Comparison of ENCODE assay signal across 9 mouse cellular contexts in the genomic region with DNA sequence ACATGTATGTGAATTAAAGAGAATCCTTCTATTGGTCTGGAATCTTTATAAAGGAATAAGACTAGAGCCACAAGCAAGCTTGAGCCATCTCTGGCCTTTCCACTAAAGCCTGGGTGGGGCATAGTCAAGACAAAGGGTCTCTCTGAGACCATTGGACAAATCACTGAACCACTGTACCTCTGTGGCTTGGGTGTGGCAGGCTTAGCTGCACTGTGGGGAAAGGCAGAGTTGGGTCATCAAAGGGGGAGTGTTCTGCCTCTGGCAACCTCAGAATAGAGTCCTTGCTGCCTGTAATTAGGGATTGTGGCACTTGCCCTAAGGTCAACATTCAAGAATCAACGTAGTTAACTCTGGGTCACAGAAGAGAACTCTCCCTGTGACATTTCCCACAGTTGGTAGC. TPM values are rescaled to one million over a fixed set of nuclear protein-coding genes. Genes with fewer than 3 reads are reported as not detected.
DNase-seq lines count a peak whose midpoint lies in the region; ATAC-seq and TF ChIP-seq lines count a peak whose summit lies in the region.
"Had no signal": no experiment of that assay in that cellular context is flagged by ENCODE, and none has a peak within 500 bp of the region (broad histone marks: within the 10 kb centered on the region; RNA-seq: fewer than 3 reads in every experiment).

No protein-coding gene starts in this region.

- TF ChIP-seq EP300 in heart, postnatal 0 days (IDR thresholded peaks at IDR 0.05; ENCODE audit: low read depth), result no peak

- H3K9ac ChIP-seq in heart, postnatal 0 days (replicated peaks; ENCODE audit: low read depth, low read length), result no peak overlapping the region
- no peak overlapping the region for H3K9ac ChIP-seq in heart, embryonic 11.5 days (ENCODE audit: low read depth, low read length)

- H3K4me3 ChIP-seq in heart, postnatal 0 days (ENCODE audit: low read depth, low read length), result no peak overlapping the region
- H3K4me3 ChIP-seq in heart, embryonic 11.5 days (ENCODE audit: low read depth, low read length), result no peak overlapping the region
- no peak overlapping the region for H3K4me3 ChIP-seq in embryonic fibroblast, embryonic 13.5 days (ENCODE audit: insufficient read depth, low read length)

- TF ChIP-seq CTCF in heart, postnatal 0 days (IDR thresholded peaks at IDR 0.05; ENCODE audit: low read depth), result no peak
- no peak for TF ChIP-seq CTCF in embryonic fibroblast, embryonic 13.5 days (IDR thresholded peaks at IDR 0.05; ENCODE audit: borderline replicate concordance, insufficient read depth, low read length)

- H3K36me3 ChIP-seq in heart, postnatal 0 days (replicated peaks; ENCODE audit: control insufficient read depth, insufficient read depth, low read length), result no peaks in the 10 kb centered on the region
- H3K36me3 ChIP-seq in heart, embryonic 11.5 days (ENCODE audit: control insufficient read depth, insufficient read depth, low read length), result no peaks in the 10 kb centered on the region

- no peak for ATAC-seq in heart, postnatal 0 days (ENCODE audit: insufficient read depth, low read depth)
- no peak for ATAC-seq in heart, embryonic 11.5 days (replicated peaks; ENCODE audit: insufficient number of reproducible peaks, low FRiP score, low TSS enrichment)
- peak; percentile 35 for ATAC-seq in megakaryocyte, adult 5-6 weeks (ENCODE audit: poor library complexity, severe bottlenecking)

- TF ChIP-seq POLR2A in embryonic fibroblast, embryonic 13.5 days (IDR thresholded peaks at IDR 0.05; ENCODE audit: low read depth, low read length), result no peak

- no peak overlapping the region for H3K4me2 ChIP-seq in heart, postnatal 0 days (ENCODE audit: low read depth, low read length)
- no peak overlapping the region for H3K4me2 ChIP-seq in heart, embryonic 11.5 days

- no peak for DNase-seq in heart, postnatal 0 days (ENCODE audit: low spot score)
- DNase-seq in ES-CJ7 (ENCODE audit: low read depth, low spot score), result peak; percentile 84
- no peak for DNase-seq in right cerebral cortex, postnatal 14 days
- no peak for DNase-seq in right cerebral cortex, postnatal 36 days (ENCODE audit: low spot score in 2 of 2)
- DNase-seq in ovary, postnatal 36 days (ENCODE audit: low spot score), result no peak

- H3K4me1 ChIP-seq in heart, postnatal 0 days (ENCODE audit: control insufficient read depth, insufficient read depth), result peaks cover 15% of the 10 kb centered on the region
- peaks cover 9% of the 10 kb centered on the region for H3K4me1 ChIP-seq in heart, embryonic 11.5 days (ENCODE audit: control insufficient read depth, insufficient read depth, low read length)
- peaks cover 17% of the 10 kb centered on the region for H3K4me1 ChIP-seq in embryonic fibroblast, embryonic 13.5 days (ENCODE audit: control insufficient read depth, insufficient read depth, low read length)

- WGBS in heart, postnatal 0 days, result 73% methylated on average over 1 of the region's 1 CpGs
- WGBS in heart, embryonic 11.5 days (ENCODE audit: insufficient replicate concordance), result 40% methylated on average over 1 of the region's 1 CpGs

- H3K27me3 ChIP-seq in heart, postnatal 0 days (ENCODE audit: control insufficient read depth, insufficient read depth, low read length), result no peaks in the 10 kb centered on the region
- H3K27me3 ChIP-seq in heart, embryonic 11.5 days (ENCODE audit: control insufficient read depth, insufficient read depth, low read length), result no peaks in the 10 kb centered on the region

- H3K9me3 ChIP-seq in heart, postnatal 0 days (replicated peaks; ENCODE audit: control insufficient read depth, low read length), result no peaks in the 10 kb centered on the region
- H3K9me3 ChIP-seq in heart, embryonic 11.5 days (replicated peaks; ENCODE audit: control insufficient read depth, low read length), result no peaks in the 10 kb centered on the region

- 0 out of 2 replicates have a peak overlapping the region, but pooled peaks have one; percentile 83 for H3K27ac ChIP-seq in heart, postnatal 0 days (ENCODE audit: low read depth)
- no peak overlapping the region for H3K27ac ChIP-seq in heart, embryonic 11.5 days (ENCODE audit: low read depth, low read length)
- peak overlapping the region; percentile 87; the same call in 1 of the 2 replicates for H3K27ac ChIP-seq in embryonic fibroblast, embryonic 13.5 days (ENCODE audit: insufficient read depth, low read length)

RNA-seq across cellular contexts. Expression of a gene that starts 18.2 kb away (rescaled TPM):
- total RNA-seq in heart, postnatal 0 days (2014; rRNA removed; ENCODE audit: low replicate concordance), result 6.2 and 9.8 TPM in 2 replicates
- polyA plus RNA-seq in heart, postnatal 0 days (2015; fragmentation: Nextera tagmentation; extraction: Ambion mirVana), result 0.66 and 1.2 TPM in 2 replicates
- polyA plus RNA-seq in heart, embryonic 11.5 days (2014; fragmentation: Nextera tagmentation; extraction: Ambion mirVana), result 2.1 and 2.2 TPM in 2 replicates
- polyA plus RNA-seq in embryonic fibroblast, embryonic 13.5 days (2011; ENCODE audit: insufficient read length, low read depth, missing spikeins), result 80.0 and 94.1 TPM in 2 replicates
- total RNA-seq in megakaryocyte, adult 5-6 weeks (2015), result 0.54 and 0.64 TPM in 2 replicates
- 0.18 and 0.98 TPM in 2 replicates for total RNA-seq in megakaryocyte, adult 5-6 weeks (2017)

RNA-seq across cellular contexts. Expression of a gene that starts 56.6 kb away (rescaled TPM):
- 10.8 and 37.4 TPM in 2 replicates for total RNA-seq in heart, postnatal 0 days (2014; rRNA removed; ENCODE audit: low replicate concordance)
- 30.8 and 38.2 TPM in 2 replicates for polyA plus RNA-seq in heart, postnatal 0 days (2015; fragmentation: Nextera tagmentation; extraction: Ambion mirVana)
- 0.11 and 0.18 TPM in 2 replicates for polyA plus RNA-seq in heart, embryonic 11.5 days (2014; fragmentation: Nextera tagmentation; extraction: Ambion mirVana)
- polyA plus RNA-seq in embryonic fibroblast, embryonic 13.5 days (2011; ENCODE audit: insufficient read length, low read depth, missing spikeins), result 0.35 and 0.72 TPM in 2 replicates
- 0.40 TPM in 1 of 2 replicates, not detected in the other for total RNA-seq in megakaryocyte, adult 5-6 weeks (2015)
- 0.12 TPM in 1 of 2 replicates, not detected in the other for total RNA-seq in megakaryocyte, adult 5-6 weeks (2017)
- polyA plus RNA-seq: limb, embryonic 11.5 days had no signal

Comparison
In these comparisons a context has a peak if more than half of its experiments do, and no peak if none do; other contexts are left out.
1. RNA of a gene that starts 56.6 kb away (polyA plus RNA-seq): 30.8 to 38.2 TPM in heart, postnatal 0 days; 0.35 to 0.72 TPM in embryonic fibroblast, embryonic 13.5 days and 0.11 to 0.18 TPM in heart, embryonic 11.5 days; every median in the first group is over 10 times any median in the second.
2. RNA of a gene that starts 18.2 kb away (polyA plus RNA-seq): 80.0 to 94.1 TPM in embryonic fibroblast, embryonic 13.5 days; 2.1 to 2.2 TPM in heart, embryonic 11.5 days and 0.66 to 1.2 TPM in heart, postnatal 0 days; every median in the first group is over 10 times any median in the second.